Mouse (Mus musculus): ENCODE data around the gene Olfml2b. TPM values are rescaled to one million over a fixed set of nuclear protein-coding genes. Genes with fewer than 3 reads are reported as not detected.
A peak's percentile ranks its signal among the peaks of the same experiment; 100 is the strongest.

Olfml2b gene
- total and polyA plus RNA-seq, 3 experiments: 0.05 TPM; not detected in 2

DNA sequence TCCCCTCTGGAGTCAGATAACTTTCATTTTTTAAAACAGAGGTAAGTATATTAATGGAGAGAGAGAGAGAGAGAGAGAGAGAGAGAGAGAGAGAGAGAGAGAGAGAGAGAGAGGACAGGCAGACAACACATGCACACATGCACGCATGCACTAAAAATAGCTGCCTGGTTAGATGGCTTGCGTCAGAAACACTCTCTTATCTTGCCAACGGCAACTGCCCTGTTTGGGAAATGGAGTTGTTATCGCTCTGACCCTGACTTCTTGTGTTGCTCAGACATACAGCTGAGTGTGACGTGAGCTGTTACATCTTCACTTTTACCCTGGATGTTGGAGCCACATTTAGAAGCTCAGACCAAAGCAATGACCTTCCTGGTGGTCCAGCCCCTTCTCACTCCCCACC is 21.4 kb upstream of the Olfml2b start:
- H3K27me3 ChIP-seq (ENCODE audit: insufficient read depth, low read length): no peaks in the 10 kb centered on the region
- peak; percentile 95 for TF ChIP-seq TAL1 (conservative IDR thresholded peaks at IDR 0.05; ENCODE audit: low read depth, low read length)
- TF ChIP-seq GATA2 (IDR thresholded peaks at IDR 0.05; ENCODE audit: borderline replicate concordance, low read depth, low read length): 0 out of 2 replicates have a peak, but pooled peaks have one; percentile 25
- no peak for TF ChIP-seq POLR2AphosphoS5 (IDR thresholded peaks at IDR 0.05; ENCODE audit: insufficient replicate concordance, low read depth, low read length)
- no peak for TF ChIP-seq GATA1 (IDR thresholded peaks at IDR 0.05; ENCODE audit: borderline replicate concordance, low read length)
- TF ChIP-seq CTCF (IDR thresholded peaks at IDR 0.05; ENCODE audit: low read depth, low read length): no peak
- peaks cover 44% of the 10 kb centered on the region for H3K4me1 ChIP-seq (ENCODE audit: insufficient read depth, low read depth, low read length)
- H3K36me3 ChIP-seq (replicated peaks): no peaks in the 10 kb centered on the region
- ATAC-seq (ENCODE audit: extremely low read depth, insufficient number of reproducible peaks, low FRiP score, poor library complexity, severe bottlenecking): peak; percentile 80
- no peak overlapping the region for H3K4me3 ChIP-seq (ENCODE audit: low read depth, low read length)
- DNase-seq (ENCODE audit: low spot score): peak; percentile 26
- H3K9me3 ChIP-seq (replicated peaks): peaks cover 23% of the 10 kb centered on the region

DNA sequence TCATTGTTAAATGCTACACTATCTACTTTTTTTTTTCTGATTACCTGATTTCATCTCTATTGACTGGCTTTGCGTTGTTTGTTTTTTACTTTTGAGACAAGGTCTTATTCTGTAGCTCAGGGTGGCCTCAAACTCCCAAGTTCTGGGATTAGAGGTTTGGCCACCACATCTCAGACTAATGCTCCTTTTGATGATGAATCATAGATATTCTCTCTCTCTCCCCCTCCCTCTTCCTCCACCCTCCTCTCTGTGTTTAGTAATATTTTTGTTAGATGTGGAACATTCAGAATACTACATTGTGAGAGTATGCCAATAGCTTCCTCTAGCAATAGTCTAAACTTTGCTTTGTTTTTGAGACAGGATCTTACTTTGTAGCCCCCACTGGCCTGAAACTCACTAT is 20.9 kb upstream of the Olfml2b start:
- no peak for ATAC-seq (ENCODE audit: extremely low read depth, insufficient number of reproducible peaks, low FRiP score, poor library complexity, severe bottlenecking)
- Histone ChIP-seq H3K9me3 (replicated peaks) (peaks cover 27% of the 10 kb centered on the region), H3K4me3 (ENCODE audit: low read depth, low read length) (no peak overlapping the region), H3K36me3 (replicated peaks) (no peaks in the 10 kb centered on the region), H3K27me3 (ENCODE audit: insufficient read depth, low read length) (no peaks in the 10 kb centered on the region), H3K4me1 (ENCODE audit: insufficient read depth, low read depth, low read length) (peaks cover 41% of the 10 kb centered on the region)
- TF ChIP-seq GATA2 (IDR thresholded peaks at IDR 0.05; ENCODE audit: borderline replicate concordance, low read depth, low read length): no peak
- TF ChIP-seq POLR2AphosphoS5 (IDR thresholded peaks at IDR 0.05; ENCODE audit: insufficient replicate concordance, low read depth, low read length): no peak
- no peak for TF ChIP-seq GATA1 (IDR thresholded peaks at IDR 0.05; ENCODE audit: borderline replicate concordance, low read length)
- no peak for TF ChIP-seq TAL1 (conservative IDR thresholded peaks at IDR 0.05; ENCODE audit: low read depth, low read length)
- TF ChIP-seq CTCF (IDR thresholded peaks at IDR 0.05; ENCODE audit: low read depth, low read length): no peak
- DNase-seq (ENCODE audit: low spot score): no peak

GRCm38 (mm10) chr1:170630489-170630888 is 13.8 kb upstream of the Olfml2b start:
- DNase-seq (ENCODE audit: low spot score) (no peak), ATAC-seq (ENCODE audit: extremely low read depth, insufficient number of reproducible peaks, low FRiP score, poor library complexity, severe bottlenecking) (no peak)
- Histone ChIP-seq H3K4me1 (ENCODE audit: insufficient read depth, low read depth, low read length) (peaks cover 19% of the 10 kb centered on the region), H3K9me3 (replicated peaks) (peaks cover 16% of the 10 kb centered on the region), H3K36me3 (replicated peaks) (no peaks in the 10 kb centered on the region), H3K4me3 (ENCODE audit: low read depth, low read length) (no peak overlapping the region), H3K27me3 (ENCODE audit: insufficient read depth, low read length) (peaks cover 3% of the 10 kb centered on the region; the same call in 1 of the 2 replicates)
- TF ChIP-seq TAL1 (conservative IDR thresholded peaks at IDR 0.05; ENCODE audit: low read depth, low read length): no peak
- TF ChIP-seq GATA1 (IDR thresholded peaks at IDR 0.05; ENCODE audit: borderline replicate concordance, low read length): no peak
- no peak for TF ChIP-seq CTCF (IDR thresholded peaks at IDR 0.05; ENCODE audit: low read depth, low read length)
- no peak for TF ChIP-seq GATA2 (IDR thresholded peaks at IDR 0.05; ENCODE audit: borderline replicate concordance, low read depth, low read length)
- no peak for TF ChIP-seq POLR2AphosphoS5 (IDR thresholded peaks at IDR 0.05; ENCODE audit: insufficient replicate concordance, low read depth, low read length)

DNA sequence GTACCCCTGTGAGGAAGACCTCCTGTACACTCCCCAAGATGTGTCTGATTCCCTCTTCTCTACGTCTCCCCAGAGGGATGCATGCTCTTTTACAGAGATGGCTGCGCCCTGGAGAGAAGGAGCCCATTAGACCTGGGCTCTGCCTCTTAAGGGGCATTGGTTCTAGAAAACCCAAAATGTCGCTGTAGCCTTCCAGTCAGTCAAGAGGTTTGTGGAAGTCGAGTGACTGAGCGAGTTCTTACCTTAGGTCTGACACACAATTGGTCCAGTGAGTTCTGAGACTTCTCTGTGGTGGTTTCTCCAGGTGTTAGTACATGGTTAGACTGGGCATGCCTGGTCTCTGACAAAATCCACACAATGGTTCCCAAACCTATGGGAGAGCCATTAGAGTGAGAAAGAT is 12.8 kb upstream of the Olfml2b start:
- peaks cover 22% of the 10 kb centered on the region for H3K4me1 ChIP-seq (ENCODE audit: insufficient read depth, low read depth, low read length)
- TF ChIP-seq POLR2AphosphoS5 (IDR thresholded peaks at IDR 0.05; ENCODE audit: insufficient replicate concordance, low read depth, low read length) (no peak), GATA2 (IDR thresholded peaks at IDR 0.05; ENCODE audit: borderline replicate concordance, low read depth, low read length) (no peak), GATA1 (IDR thresholded peaks at IDR 0.05; ENCODE audit: borderline replicate concordance, low read length) (no peak)
- DNase-seq (ENCODE audit: low spot score) (no peak), ATAC-seq (ENCODE audit: extremely low read depth, insufficient number of reproducible peaks, low FRiP score, poor library complexity, severe bottlenecking) (no peak)
- H3K27me3 ChIP-seq (ENCODE audit: insufficient read depth, low read length): peaks cover 3% of the 10 kb centered on the region; the same call in 1 of the 2 replicates
- peaks cover 16% of the 10 kb centered on the region for H3K9me3 ChIP-seq (replicated peaks)
- no peaks in the 10 kb centered on the region for H3K36me3 ChIP-seq (replicated peaks)
- no peak overlapping the region for H3K4me3 ChIP-seq (ENCODE audit: low read depth, low read length)

DNA sequence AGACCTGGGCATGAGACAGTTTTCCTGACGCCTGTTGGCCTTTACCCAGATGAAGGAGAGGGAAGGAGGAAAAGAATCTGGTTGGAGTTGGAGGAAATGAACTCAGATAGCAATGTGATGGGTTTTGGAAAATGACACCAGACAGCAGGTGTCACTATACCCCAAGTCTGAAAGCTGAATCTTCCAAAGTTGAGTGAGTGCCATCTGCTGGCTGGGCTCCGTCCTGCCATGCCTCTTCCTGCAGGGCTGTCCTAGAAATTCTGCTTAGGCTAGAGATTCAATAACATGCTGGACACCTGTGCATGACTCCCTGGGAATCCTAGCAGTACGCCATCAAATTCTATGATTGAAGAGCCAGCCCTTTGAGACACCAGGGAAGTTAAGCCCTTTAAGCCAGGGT is 11.9 kb upstream of the Olfml2b start:
- TF ChIP-seq CTCF (IDR thresholded peaks at IDR 0.05; ENCODE audit: low read depth, low read length) (peak; percentile 73), POLR2AphosphoS5 (IDR thresholded peaks at IDR 0.05; ENCODE audit: insufficient replicate concordance, low read depth, low read length) (no peak)
- peak; percentile 51 for DNase-seq (ENCODE audit: low spot score)
- H3K36me3 ChIP-seq (replicated peaks): no peaks in the 10 kb centered on the region
- peaks cover 3% of the 10 kb centered on the region; the same call in 1 of the 2 replicates for H3K27me3 ChIP-seq (ENCODE audit: insufficient read depth, low read length)
- peaks cover 10% of the 10 kb centered on the region for H3K9me3 ChIP-seq (replicated peaks)
- H3K4me1 ChIP-seq (ENCODE audit: insufficient read depth, low read depth, low read length): peaks cover 22% of the 10 kb centered on the region
- no peak overlapping the region for H3K4me3 ChIP-seq (ENCODE audit: low read depth, low read length)
- ATAC-seq (ENCODE audit: extremely low read depth, insufficient number of reproducible peaks, low FRiP score, poor library complexity, severe bottlenecking): peak; percentile 96

GRCm38 (mm10) chr1:170632856-170633255 is 11.5 kb upstream of the Olfml2b start:
- Histone ChIP-seq H3K27me3 (ENCODE audit: insufficient read depth, low read length) (peaks cover 7% of the 10 kb centered on the region; the same call in 1 of the 2 replicates), H3K4me3 (ENCODE audit: low read depth, low read length) (no peak overlapping the region), H3K4me1 (ENCODE audit: insufficient read depth, low read depth, low read length) (peaks cover 22% of the 10 kb centered on the region), H3K36me3 (replicated peaks) (no peaks in the 10 kb centered on the region), H3K9me3 (replicated peaks) (peaks cover 5% of the 10 kb centered on the region; the same call in 1 of the 2 replicates)
- ATAC-seq (ENCODE audit: extremely low read depth, insufficient number of reproducible peaks, low FRiP score, poor library complexity, severe bottlenecking) (no peak), DNase-seq (ENCODE audit: low spot score) (no peak)
- no peak for TF ChIP-seq TAL1 (conservative IDR thresholded peaks at IDR 0.05; ENCODE audit: low read depth, low read length)
- no peak for TF ChIP-seq CTCF (IDR thresholded peaks at IDR 0.05; ENCODE audit: low read depth, low read length)
- TF ChIP-seq GATA2 (IDR thresholded peaks at IDR 0.05; ENCODE audit: borderline replicate concordance, low read depth, low read length): no peak
- no peak for TF ChIP-seq GATA1 (IDR thresholded peaks at IDR 0.05; ENCODE audit: borderline replicate concordance, low read length)
- TF ChIP-seq POLR2AphosphoS5 (IDR thresholded peaks at IDR 0.05; ENCODE audit: insufficient replicate concordance, low read depth, low read length): no peak
